Mouse (Mus musculus) neural tube, embryonic 15.5 days (tissue): ENCODE measurements around the gene Rsph3b. TPM values are rescaled to one million over a fixed set of nuclear protein-coding genes. Genes with fewer than 3 reads are reported as not detected.

Source experiments
- ATAC-seq: fragments of 200-750 bp; cut with Nextera tagmentation; 2 replicates; pipeline ENCODE4 v1.8.0; 2017; ENCODE audit warnings: mild to moderate bottlenecking, moderate TSS enrichment, moderate library complexity; ENCODE audit not compliant: low FRiP score
- H3K27ac ChIP-seq: fragments of 300-500 bp; sonication (generic); replicated peaks from 2 replicates; pipeline ENCODE4 v1.5.1; 2015; ENCODE audit warnings: mild to moderate bottlenecking, inconsistent platforms
- H3K27me3 ChIP-seq: fragments of 300-500 bp; sonication (generic); replicated peaks from 2 replicates; pipeline ENCODE4 v1.6.1; 2015; ENCODE audit warnings: inconsistent platforms
- H3K36me3 ChIP-seq: fragments of 300-500 bp; sonication (generic); 2 replicates; pipeline ENCODE4 v1.6.1; 2015; ENCODE audit warnings: inconsistent platforms
- H3K4me1 ChIP-seq: fragments of 300-500 bp; sonication (generic); 2 replicates; pipeline ENCODE4 v1.6.1; 2015; ENCODE audit warnings: inconsistent platforms
- H3K4me2 ChIP-seq: fragments of 300-500 bp; sonication (generic); 2 replicates; pipeline ENCODE4 v1.6.1; 2015; ENCODE audit warnings: inconsistent platforms, mild to moderate bottlenecking, moderate library complexity
- H3K4me3 ChIP-seq: fragments of 300-500 bp; sonication (generic); replicated peaks from 2 replicates; pipeline ENCODE4 v1.5.1; 2015; ENCODE audit warnings: mild to moderate bottlenecking, inconsistent platforms
- H3K9ac ChIP-seq: fragments of 300-500 bp; sonication (generic); replicated peaks from 2 replicates; pipeline ENCODE4 v1.6.1; 2015; ENCODE audit warnings: mild to moderate bottlenecking, inconsistent platforms
- H3K9me3 ChIP-seq: fragments of 300-500 bp; sonication (generic); replicated peaks from 2 replicates; pipeline ENCODE4 v1.6.1; 2016; ENCODE audit warnings: inconsistent platforms
- WGBS: fragments of 180-500 bp; shearing (Covaris S2); methylation state at CpG from one replicate; pipeline ENCODE4 v1.1.7; 2015; ENCODE audit warnings: mixed read lengths; 5-methylcytosine and 5-hydroxymethylcytosine counted together
- polyA plus RNA-seq: library from polyadenylated mRNA; unstranded; fragments of >200 nt; fragmentation: Nextera tagmentation; extraction: Ambion mirVana; gene quantifications from 2 replicates; pipeline ENCODE4 v1.2.1, GENCODE M21; 2015

Rsph3b gene
- polyA plus RNA-seq, 1 experiment from 2014 or later, result 56.4 TPM

DNA sequence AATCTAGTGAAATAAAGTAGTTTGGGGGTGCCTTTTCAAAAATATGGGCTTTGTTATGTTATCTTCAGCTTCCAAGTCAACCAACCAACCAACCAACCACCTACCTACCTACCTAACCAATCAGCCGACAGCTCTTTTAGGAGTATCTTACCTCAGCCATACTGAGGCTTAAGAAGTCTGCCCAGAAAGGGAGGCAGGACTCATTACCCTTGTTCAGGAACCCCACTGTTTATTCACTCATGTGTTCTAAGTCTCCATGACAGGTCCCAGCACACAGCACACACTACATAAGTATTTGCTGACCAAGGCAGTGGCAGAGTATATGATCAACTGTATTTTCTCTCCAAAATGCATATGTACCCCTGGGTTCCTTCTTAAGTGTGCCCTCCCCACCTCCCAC lies 64.0 kb downstream of the Rsph3b start:
- no peaks in the 10 kb centered on the region for H3K9me3 ChIP-seq
- 95% methylated on average over 1 of the region's 1 CpGs for WGBS
- no peak for ATAC-seq
- H3K4me3 ChIP-seq, result no peak overlapping the region
- no peak overlapping the region for H3K27ac ChIP-seq
- no peaks in the 10 kb centered on the region for H3K36me3 ChIP-seq
- H3K4me2 ChIP-seq, result no peak overlapping the region
- H3K4me1 ChIP-seq, result no peaks in the 10 kb centered on the region
- H3K9ac ChIP-seq, result no peak overlapping the region
- H3K27me3 ChIP-seq, result no peaks in the 10 kb centered on the region

DNA sequence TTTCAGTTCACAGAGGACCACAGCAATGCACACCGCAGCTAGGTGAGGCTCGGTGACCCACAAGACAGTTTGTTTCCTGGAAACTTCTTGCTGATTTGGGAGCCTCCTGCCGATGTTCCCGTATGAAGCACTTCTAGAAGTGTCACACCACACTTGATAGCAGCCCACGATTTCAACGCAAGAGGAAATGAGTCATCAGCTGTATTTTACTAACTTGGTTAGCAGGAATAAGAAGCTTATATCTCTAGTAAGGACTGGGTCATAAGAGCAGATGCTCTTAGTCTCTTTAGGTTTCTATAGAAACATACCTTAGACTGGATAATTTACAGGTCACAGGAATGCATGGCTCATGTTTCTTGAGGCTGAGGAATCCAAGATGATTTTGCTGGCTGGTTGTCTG lies 67.2 kb downstream of the Rsph3b start:
- Histone ChIP-seq H3K36me3 (no peaks in the 10 kb centered on the region), H3K9ac (no peak overlapping the region), H3K27me3 (no peaks in the 10 kb centered on the region), H3K4me3 (no peak overlapping the region), H3K27ac (no peak overlapping the region), H3K9me3 (no peaks in the 10 kb centered on the region), H3K4me2 (no peak overlapping the region), H3K4me1 (no peaks in the 10 kb centered on the region)
- ATAC-seq, result no peak
- WGBS, result 87% methylated on average over 6 of the region's 6 CpGs

DNA sequence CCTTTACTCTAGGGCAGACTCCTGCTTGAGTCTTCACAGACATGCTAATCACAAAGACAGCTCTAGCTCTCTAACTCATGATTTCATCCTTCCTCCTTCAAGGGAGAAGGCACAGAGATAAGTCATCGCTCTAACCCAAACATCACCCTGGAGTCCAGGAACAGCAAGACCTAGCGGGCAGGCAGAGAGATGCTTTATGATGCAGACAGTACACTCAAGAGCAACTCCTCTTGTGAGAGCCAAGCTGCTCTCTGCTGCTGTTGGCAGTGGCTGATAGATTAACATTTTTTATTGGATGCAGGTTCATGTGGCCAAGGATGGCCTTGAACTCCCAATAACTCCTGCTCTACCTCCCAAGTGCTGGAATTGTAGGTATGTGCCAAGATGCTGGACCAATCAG lies 77.1 kb downstream of the Rsph3b start:
- H3K36me3 ChIP-seq, result peaks cover 2% of the 10 kb centered on the region; the same call in 1 of the 2 replicates
- H3K27ac ChIP-seq, result no peak overlapping the region
- H3K4me2 ChIP-seq, result no peak overlapping the region
- H3K9ac ChIP-seq, result no peak overlapping the region
- no peak for ATAC-seq
- WGBS, result 95% methylated on average over 2 of the region's 2 CpGs
- H3K4me1 ChIP-seq, result no peaks in the 10 kb centered on the region
- H3K4me3 ChIP-seq, result no peak overlapping the region
- H3K9me3 ChIP-seq, result 0 out of 2 replicates have a peak, but pooled peaks cover 10% of the 10 kb centered on the region
- no peaks in the 10 kb centered on the region; the same call in 1 of the 2 replicates for H3K27me3 ChIP-seq

DNA sequence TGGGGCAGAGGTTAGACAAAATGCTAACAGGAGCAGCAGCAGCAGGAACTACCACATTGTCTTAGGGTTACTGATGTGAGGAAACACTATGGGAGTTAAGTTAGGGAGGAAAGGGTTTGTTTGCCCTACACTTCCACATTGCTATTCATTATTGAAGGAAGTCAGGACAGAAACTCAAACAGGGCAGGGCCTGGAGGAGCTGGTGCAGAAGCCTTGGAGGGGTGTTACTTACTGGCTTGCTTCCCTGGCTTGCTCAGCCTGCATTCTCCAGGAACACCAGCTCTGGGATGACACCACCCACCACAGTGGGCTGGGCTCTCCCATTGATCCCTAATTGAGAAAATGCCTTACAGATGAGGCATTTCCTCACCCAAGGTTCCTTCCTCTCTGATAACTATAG lies 79.7 kb downstream of the Rsph3b start:
- ATAC-seq, result no peak

DNA sequence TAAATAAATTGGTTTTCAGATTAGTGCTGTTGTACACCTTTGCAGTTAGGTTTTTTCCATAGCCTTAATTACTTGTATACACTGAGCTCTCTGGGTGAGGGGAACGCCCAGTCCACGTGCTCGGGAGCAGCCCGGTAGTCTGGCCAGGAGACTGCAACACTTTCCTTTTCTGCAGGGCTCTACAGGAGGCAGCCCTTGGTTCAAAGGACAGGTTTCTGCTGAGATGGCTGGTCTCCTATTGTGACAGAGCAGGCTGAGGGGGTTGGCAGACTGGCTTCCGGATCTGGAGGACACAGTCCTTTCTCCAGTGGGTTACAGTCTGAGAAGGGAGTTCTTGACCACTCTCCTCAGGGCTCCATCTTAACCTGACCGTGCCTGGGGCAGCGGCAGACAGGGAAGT lies 80.7 kb downstream of the Rsph3b start:
- Histone ChIP-seq H3K9me3 (no peaks in the 10 kb centered on the region), H3K9ac (no peak overlapping the region), H3K36me3 (no peaks in the 10 kb centered on the region), H3K4me3 (no peak overlapping the region), H3K27me3 (peaks cover 7% of the 10 kb centered on the region; the same call in 1 of the 2 replicates), H3K27ac (no peak overlapping the region), H3K4me1 (peaks cover 13% of the 10 kb centered on the region), H3K4me2 (no peak overlapping the region)
- ATAC-seq, result no peak
- 26% methylated on average over 7 of the region's 7 CpGs for WGBS

More for the DNA sequence above, 79.7 kb downstream of the Rsph3b start:
- Histone ChIP-seq H3K9ac (no peak overlapping the region), H3K36me3 (peaks cover 1% of the 10 kb centered on the region; the same call in 1 of the 2 replicates), H3K4me2 (no peak overlapping the region), H3K27ac (no peak overlapping the region), H3K27me3 (peaks cover 7% of the 10 kb centered on the region; the same call in 1 of the 2 replicates), H3K4me1 (peaks cover 13% of the 10 kb centered on the region), H3K9me3 (0 out of 2 replicates have a peak, but pooled peaks cover 4% of the 10 kb centered on the region), H3K4me3 (no peak overlapping the region)

DNA sequence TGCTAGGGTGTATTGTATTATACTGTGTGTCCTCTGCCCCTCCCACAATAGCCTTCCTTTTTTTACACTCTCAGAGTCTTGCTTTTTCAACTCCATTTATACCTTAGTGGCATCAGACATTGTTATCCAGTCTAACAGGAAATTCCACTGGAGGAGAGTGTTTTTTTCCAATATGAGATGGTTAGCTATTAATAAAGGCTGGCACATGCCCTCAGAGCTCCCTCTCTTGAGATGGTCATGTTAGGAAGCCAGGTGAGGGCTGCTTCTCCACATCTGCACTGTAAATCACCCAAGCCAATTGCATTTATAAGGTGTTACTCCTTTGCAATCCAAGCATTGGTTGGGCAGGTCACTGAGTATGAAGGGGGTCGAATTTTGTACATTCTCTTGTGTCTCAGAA lies 81.9 kb downstream of the Rsph3b start:
- Histone ChIP-seq H3K4me2 (no peak overlapping the region), H3K27me3 (peaks cover 7% of the 10 kb centered on the region; the same call in 1 of the 2 replicates), H3K9me3 (no peaks in the 10 kb centered on the region), H3K36me3 (no peaks in the 10 kb centered on the region), H3K9ac (no peak overlapping the region), H3K27ac (no peak overlapping the region), H3K4me3 (no peak overlapping the region), H3K4me1 (peaks cover 25% of the 10 kb centered on the region)
- WGBS, result 78% methylated on average over 1 of the region's 1 CpGs
- ATAC-seq, result no peak

DNA sequence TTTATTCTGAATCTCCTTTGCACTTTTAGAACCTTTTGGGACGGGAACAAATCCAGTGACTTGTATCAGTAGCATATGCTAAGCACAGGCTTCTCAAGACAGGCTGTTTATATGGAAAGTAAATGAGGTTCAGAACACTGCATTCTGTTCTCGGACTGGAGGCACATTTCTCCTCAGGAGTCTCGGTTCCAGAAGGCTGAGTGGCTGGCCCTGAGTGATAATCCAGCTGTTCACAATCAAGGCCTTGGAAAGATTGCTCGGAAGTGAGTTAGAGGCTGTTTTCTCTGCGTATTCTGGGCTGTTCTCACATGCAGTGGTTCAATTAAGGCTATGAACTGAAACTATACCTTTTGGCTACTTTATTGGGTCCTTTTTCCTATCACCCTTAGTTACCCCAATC lies 82.9 kb downstream of the Rsph3b start:
- H3K4me1 ChIP-seq, result peaks cover 34% of the 10 kb centered on the region
- no peaks in the 10 kb centered on the region for H3K36me3 ChIP-seq
- no peak overlapping the region for H3K9ac ChIP-seq
- 31% methylated on average over 5 of the region's 5 CpGs for WGBS
- no peak for ATAC-seq
- H3K9me3 ChIP-seq, result no peaks in the 10 kb centered on the region
- H3K4me3 ChIP-seq, result no peak overlapping the region
- H3K4me2 ChIP-seq, result no peak overlapping the region
- H3K27me3 ChIP-seq, result peaks cover 7% of the 10 kb centered on the region; the same call in 1 of the 2 replicates
- H3K27ac ChIP-seq, result no peak overlapping the region

DNA sequence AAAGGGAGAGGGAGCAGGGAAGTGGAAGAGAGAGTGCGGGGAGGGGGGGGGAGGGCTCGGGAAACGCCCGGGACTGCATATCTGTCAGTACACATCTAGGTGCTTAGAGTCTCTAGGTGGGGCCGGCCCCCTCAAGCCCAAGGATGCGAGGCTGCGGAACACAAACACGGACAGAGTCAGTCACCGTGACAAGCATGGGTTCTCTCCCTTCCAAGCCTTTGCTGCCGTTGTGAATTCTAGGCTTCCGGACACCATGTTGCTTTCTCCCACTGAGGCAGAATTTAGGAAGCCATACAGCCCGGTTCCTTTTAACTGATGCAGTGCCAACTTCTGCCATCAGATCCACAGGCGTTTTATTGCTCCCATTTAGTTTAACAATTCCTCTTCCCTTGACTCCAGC lies 83.6 kb downstream of the Rsph3b start:
- no peaks in the 10 kb centered on the region for H3K36me3 ChIP-seq
- peak overlapping the region; percentile 37 for H3K4me2 ChIP-seq
- H3K27me3 ChIP-seq, result peaks cover 7% of the 10 kb centered on the region; the same call in 1 of the 2 replicates
- no peak overlapping the region for H3K9ac ChIP-seq
- ATAC-seq, result no peak
- no peaks in the 10 kb centered on the region for H3K9me3 ChIP-seq
- WGBS, result 9% methylated on average over 13 of the region's 13 CpGs
- H3K4me1 ChIP-seq, result peaks cover 41% of the 10 kb centered on the region
- no peak overlapping the region for H3K27ac ChIP-seq
- no peak overlapping the region for H3K4me3 ChIP-seq

DNA sequence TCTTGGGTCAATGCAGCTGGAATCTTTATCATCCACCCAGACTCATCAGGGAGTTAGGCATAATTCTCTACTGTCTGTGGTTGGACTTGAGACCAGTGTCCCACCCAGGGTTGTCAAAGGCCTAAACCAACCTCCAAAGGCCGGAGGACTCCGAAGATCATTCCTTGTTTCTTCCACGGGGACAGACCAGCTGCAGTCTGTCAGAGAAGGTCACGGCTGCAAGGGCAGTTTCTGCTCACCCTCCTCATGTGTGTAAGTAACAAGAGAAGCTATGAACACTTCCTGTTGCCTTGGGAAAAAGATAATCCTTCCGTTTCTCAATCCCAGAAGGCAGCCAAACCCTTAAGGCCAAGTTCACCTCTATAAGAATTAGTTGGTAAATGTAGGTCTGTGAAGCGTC lies 85.0 kb downstream of the Rsph3b start:
- Histone ChIP-seq H3K9me3 (no peaks in the 10 kb centered on the region), H3K27ac (no peak overlapping the region), H3K4me3 (no peak overlapping the region), H3K4me2 (no peak overlapping the region), H3K27me3 (peaks cover 7% of the 10 kb centered on the region; the same call in 1 of the 2 replicates), H3K36me3 (no peaks in the 10 kb centered on the region), H3K9ac (no peak overlapping the region), H3K4me1 (peaks cover 43% of the 10 kb centered on the region)
- ATAC-seq, result no peak
- 95% methylated on average over 6 of the region's 6 CpGs for WGBS

DNA sequence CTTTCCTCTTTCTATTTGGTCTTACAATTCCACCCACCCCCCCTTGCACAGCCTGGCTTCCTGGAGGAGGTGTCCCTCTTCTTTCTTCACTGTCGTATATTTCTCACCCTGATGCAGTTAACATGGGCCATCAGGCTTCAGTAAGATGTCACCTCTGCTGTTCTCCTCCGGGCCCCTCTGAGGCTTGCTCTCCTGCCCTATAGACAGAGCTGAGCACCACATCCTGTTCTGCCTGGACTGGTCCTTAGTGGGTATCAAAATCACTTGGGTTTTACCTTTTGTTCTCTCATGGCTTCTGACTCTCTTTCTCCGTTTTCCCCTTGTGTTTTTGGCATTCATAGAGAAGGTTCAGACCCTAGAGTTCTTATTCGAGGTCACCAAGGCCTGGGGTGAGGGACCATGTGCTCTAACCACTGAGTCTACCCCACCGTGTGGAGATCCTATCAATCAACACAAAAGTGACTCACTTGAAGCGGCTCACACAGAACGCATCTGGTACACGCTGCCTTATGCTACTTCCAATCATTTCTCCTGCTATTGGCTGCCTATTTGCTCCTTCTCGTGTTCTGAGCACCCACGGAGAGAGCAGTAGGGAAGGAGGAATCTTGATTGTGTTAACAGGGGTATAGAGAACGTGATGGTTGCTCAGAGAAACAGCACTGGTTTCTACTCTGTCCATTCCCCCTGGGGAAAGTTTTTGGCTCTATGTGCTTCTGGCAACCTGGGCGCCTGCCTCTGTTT lies 86.3 kb downstream of the Rsph3b start:
- peak overlapping the region; percentile 73 for H3K27ac ChIP-seq
- H3K9me3 ChIP-seq, result no peaks in the 10 kb centered on the region
- peaks cover 7% of the 10 kb centered on the region; the same call in 1 of the 2 replicates for H3K27me3 ChIP-seq
- no peak for ATAC-seq
- H3K36me3 ChIP-seq, result no peaks in the 10 kb centered on the region
- H3K4me1 ChIP-seq, result peaks cover 43% of the 10 kb centered on the region
- H3K4me2 ChIP-seq, result peak overlapping the region; percentile 50
- H3K9ac ChIP-seq, result no peak overlapping the region
- WGBS, result 34% methylated on average over 12 of the region's 12 CpGs
- H3K4me3 ChIP-seq, result no peak overlapping the region

DNA sequence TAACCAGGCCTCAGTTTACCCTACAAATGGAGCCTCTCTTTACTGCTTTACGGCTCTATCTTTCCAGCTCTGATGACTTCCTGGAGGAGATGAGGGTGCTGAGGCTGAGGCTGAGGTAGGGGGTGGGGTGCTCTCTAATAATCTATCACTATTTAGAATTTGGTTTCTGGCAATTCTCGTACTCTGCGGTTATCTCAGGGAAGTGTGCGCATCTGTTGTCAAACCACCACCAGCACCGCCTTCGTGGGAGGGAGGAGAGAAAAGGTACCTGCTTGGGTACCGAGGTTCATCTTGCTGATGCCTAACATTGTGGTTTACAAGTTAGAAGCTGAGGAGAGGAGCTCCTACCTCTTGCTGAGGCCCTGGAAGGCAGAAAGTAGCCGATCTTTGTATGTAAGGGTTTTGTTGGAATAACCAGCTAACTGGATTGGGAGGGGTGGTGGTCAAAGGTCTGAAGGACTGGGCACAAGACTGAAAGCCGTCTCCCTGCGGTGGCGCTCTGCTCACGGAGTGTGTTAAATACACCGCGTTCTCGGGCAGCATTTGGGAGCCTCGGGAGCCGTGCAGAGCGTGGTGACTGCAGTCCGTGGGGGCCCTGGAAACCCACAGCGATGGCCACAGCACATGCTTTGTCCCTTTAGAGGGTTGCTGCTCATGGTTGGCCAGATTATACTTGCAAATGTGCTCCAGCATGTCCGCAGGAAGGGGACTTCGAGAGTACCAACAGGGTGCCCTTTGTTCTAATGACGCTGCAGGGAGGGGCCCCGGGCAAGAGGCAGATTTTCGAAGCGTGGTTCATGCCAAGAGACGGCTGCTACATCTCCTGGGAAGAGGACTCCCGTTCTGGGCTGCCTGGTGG lies 87.1 kb downstream of the Rsph3b start:
- Histone ChIP-seq H3K27ac (peak overlapping the region; percentile 73), H3K9ac (no peak overlapping the region)
- peak; percentile 80 for ATAC-seq

More for the DNA sequence above, 87.1 kb downstream of the Rsph3b start:
- Histone ChIP-seq H3K36me3 (no peaks in the 10 kb centered on the region), H3K4me1 (peaks cover 43% of the 10 kb centered on the region), H3K9me3 (no peaks in the 10 kb centered on the region), H3K4me2 (peak overlapping the region; percentile 50), H3K4me3 (peak overlapping the region; percentile 12; the same call in 1 of the 2 replicates), H3K27me3 (peaks cover 7% of the 10 kb centered on the region; the same call in 1 of the 2 replicates)
- WGBS, result 5% methylated on average over 28 of the region's 28 CpGs
